Mouse (Mus musculus): ENCODE measurements around the gene Rexo1. TPM values are rescaled to one million over a fixed set of nuclear protein-coding genes. Genes with fewer than 3 reads are reported as not detected.

Rexo1 gene
- total and polyA plus RNA-seq, 3 experiments = 14.3 to 148 (median 62.1) TPM

GRCm38 (mm10) chr10:80552364-80552763, 9.0 kb downstream of the Rexo1 start:
- ATAC-seq (ENCODE audit: extremely low read depth, insufficient number of reproducible peaks, low FRiP score, poor library complexity, severe bottlenecking) (no peak), DNase-seq (ENCODE audit: low spot score) (no peak)
- Histone ChIP-seq H3K27me3 (ENCODE audit: insufficient read depth, low read length) (no peaks in the 10 kb centered on the region), H3K4me3 (ENCODE audit: low read depth, low read length) (no peak overlapping the region), H3K36me3 (replicated peaks) (peaks cover 88% of the 10 kb centered on the region), H3K9me3 (replicated peaks) (no peaks in the 10 kb centered on the region), H3K4me1 (ENCODE audit: insufficient read depth, low read depth, low read length) (peaks cover 58% of the 10 kb centered on the region)
- TF ChIP-seq CTCF (IDR thresholded peaks at IDR 0.05; ENCODE audit: low read depth, low read length) = no peak
- no peak for TF ChIP-seq POLR2AphosphoS5 (IDR thresholded peaks at IDR 0.05; ENCODE audit: insufficient replicate concordance, low read depth, low read length)
- TF ChIP-seq TAL1 (conservative IDR thresholded peaks at IDR 0.05; ENCODE audit: low read depth, low read length) = no peak
- no peak for TF ChIP-seq GATA2 (IDR thresholded peaks at IDR 0.05; ENCODE audit: borderline replicate concordance, low read depth, low read length)
- no peak for TF ChIP-seq GATA1 (IDR thresholded peaks at IDR 0.05; ENCODE audit: borderline replicate concordance, low read length)

- ATAC-seq (ENCODE audit: extremely low read depth, insufficient number of reproducible peaks, low FRiP score, poor library complexity, severe bottlenecking) (no peak), DNase-seq (ENCODE audit: low spot score) (no peak)
- peaks cover 48% of the 10 kb centered on the region for H3K4me1 ChIP-seq (ENCODE audit: insufficient read depth, low read depth, low read length)
- H3K9me3 ChIP-seq (replicated peaks) = no peaks in the 10 kb centered on the region
- H3K36me3 ChIP-seq (replicated peaks) = peaks cover 98% of the 10 kb centered on the region
- no peaks in the 10 kb centered on the region for H3K27me3 ChIP-seq (ENCODE audit: insufficient read depth, low read length)
- no peak for TF ChIP-seq TAL1 (conservative IDR thresholded peaks at IDR 0.05; ENCODE audit: low read depth, low read length)
- no peak overlapping the region for H3K4me3 ChIP-seq (ENCODE audit: low read depth, low read length)
Observed at GRCm38 (mm10) chr10:80549279-80549678, 12.1 kb downstream of the Rexo1 start.

- Histone ChIP-seq H3K4me3 (ENCODE audit: low read depth, low read length) (peak overlapping the region; percentile 30; the same call in 1 of the 2 replicates), H3K9me3 (replicated peaks) (no peaks in the 10 kb centered on the region), H3K36me3 (replicated peaks) (peaks cover 98% of the 10 kb centered on the region), H3K27me3 (ENCODE audit: insufficient read depth, low read length) (no peaks in the 10 kb centered on the region), H3K4me1 (ENCODE audit: insufficient read depth, low read depth, low read length) (peaks cover 40% of the 10 kb centered on the region)
- TF ChIP-seq GATA1 (IDR thresholded peaks at IDR 0.05; ENCODE audit: borderline replicate concordance, low read length) (no peak), CTCF (IDR thresholded peaks at IDR 0.05; ENCODE audit: low read depth, low read length) (peak; percentile 56), TAL1 (conservative IDR thresholded peaks at IDR 0.05; ENCODE audit: low read depth, low read length) (no peak)
- no peak for ATAC-seq (ENCODE audit: extremely low read depth, insufficient number of reproducible peaks, low FRiP score, poor library complexity, severe bottlenecking)
- peak; percentile 71 for DNase-seq (ENCODE audit: low spot score)
Observed at GRCm38 (mm10) chr10:80548428-80549006, 12.8 kb downstream of the Rexo1 start.

- H3K27me3 ChIP-seq (ENCODE audit: insufficient read depth, low read length) = no peaks in the 10 kb centered on the region
- ATAC-seq (ENCODE audit: extremely low read depth, insufficient number of reproducible peaks, low FRiP score, poor library complexity, severe bottlenecking) (no peak), DNase-seq (ENCODE audit: low spot score) (no peak)
- H3K9me3 ChIP-seq (replicated peaks) = no peaks in the 10 kb centered on the region
- no peak overlapping the region for H3K4me3 ChIP-seq (ENCODE audit: low read depth, low read length)
- H3K4me1 ChIP-seq (ENCODE audit: insufficient read depth, low read depth, low read length) = peaks cover 32% of the 10 kb centered on the region
- TF ChIP-seq GATA1 (IDR thresholded peaks at IDR 0.05; ENCODE audit: borderline replicate concordance, low read length) (no peak), POLR2AphosphoS5 (IDR thresholded peaks at IDR 0.05; ENCODE audit: insufficient replicate concordance, low read depth, low read length) (no peak), TAL1 (conservative IDR thresholded peaks at IDR 0.05; ENCODE audit: low read depth, low read length) (no peak), CTCF (IDR thresholded peaks at IDR 0.05; ENCODE audit: low read depth, low read length) (no peak), GATA2 (IDR thresholded peaks at IDR 0.05; ENCODE audit: borderline replicate concordance, low read depth, low read length) (no peak)
- peaks cover 98% of the 10 kb centered on the region for H3K36me3 ChIP-seq (replicated peaks)
Observed at GRCm38 (mm10) chr10:80547539-80547938, 13.8 kb downstream of the Rexo1 start.

- H3K27me3 ChIP-seq (ENCODE audit: insufficient read depth, low read length) = no peaks in the 10 kb centered on the region
- ATAC-seq (ENCODE audit: extremely low read depth, insufficient number of reproducible peaks, low FRiP score, poor library complexity, severe bottlenecking) (no peak), DNase-seq (ENCODE audit: low spot score) (no peak)
- peaks cover 28% of the 10 kb centered on the region for H3K4me1 ChIP-seq (ENCODE audit: insufficient read depth, low read depth, low read length)
- H3K9me3 ChIP-seq (replicated peaks) = no peaks in the 10 kb centered on the region
- peaks cover 98% of the 10 kb centered on the region for H3K36me3 ChIP-seq (replicated peaks)
- no peak overlapping the region for H3K4me3 ChIP-seq (ENCODE audit: low read depth, low read length)
- TF ChIP-seq CTCF (IDR thresholded peaks at IDR 0.05; ENCODE audit: low read depth, low read length) = no peak
- TF ChIP-seq GATA2 (IDR thresholded peaks at IDR 0.05; ENCODE audit: borderline replicate concordance, low read depth, low read length) = no peak
- no peak for TF ChIP-seq TAL1 (conservative IDR thresholded peaks at IDR 0.05; ENCODE audit: low read depth, low read length)
- no peak for TF ChIP-seq GATA1 (IDR thresholded peaks at IDR 0.05; ENCODE audit: borderline replicate concordance, low read length)
- no peak for TF ChIP-seq POLR2AphosphoS5 (IDR thresholded peaks at IDR 0.05; ENCODE audit: insufficient replicate concordance, low read depth, low read length)
Observed at GRCm38 (mm10) chr10:80546945-80547344, 14.4 kb downstream of the Rexo1 start.

GRCm38 (mm10) chr10:80545590-80545989, 15.8 kb downstream of the Rexo1 start:
- peaks cover 26% of the 10 kb centered on the region for H3K4me1 ChIP-seq (ENCODE audit: insufficient read depth, low read depth, low read length)
- no peaks in the 10 kb centered on the region for H3K9me3 ChIP-seq (replicated peaks)
- H3K27me3 ChIP-seq (ENCODE audit: insufficient read depth, low read length) = no peaks in the 10 kb centered on the region
- DNase-seq (ENCODE audit: low spot score) = no peak
- no peak for TF ChIP-seq GATA2 (IDR thresholded peaks at IDR 0.05; ENCODE audit: borderline replicate concordance, low read depth, low read length)
- no peak for TF ChIP-seq GATA1 (IDR thresholded peaks at IDR 0.05; ENCODE audit: borderline replicate concordance, low read length)
- no peak for TF ChIP-seq CTCF (IDR thresholded peaks at IDR 0.05; ENCODE audit: low read depth, low read length)
- TF ChIP-seq POLR2AphosphoS5 (IDR thresholded peaks at IDR 0.05; ENCODE audit: insufficient replicate concordance, low read depth, low read length) = no peak
- TF ChIP-seq TAL1 (conservative IDR thresholded peaks at IDR 0.05; ENCODE audit: low read depth, low read length) = no peak
- H3K4me3 ChIP-seq (ENCODE audit: low read depth, low read length) = peak overlapping the region; percentile 13; the same call in 1 of the 2 replicates
- ATAC-seq (ENCODE audit: extremely low read depth, insufficient number of reproducible peaks, low FRiP score, poor library complexity, severe bottlenecking) = no peak
- peaks cover 100% of the 10 kb centered on the region for H3K36me3 ChIP-seq (replicated peaks)

All from G1E (cell line).